Mouse (Mus musculus) kidney, postnatal 36 days (tissue): ENCODE measurements around the gene Dgkg.
A peak's percentile ranks its signal among the peaks of the same experiment; 100 is the strongest.

Experiments used
- DNase-seq, 2 experiments: peaks; one replicate each; pipeline ENCODE4 v3.0.0; 2021 to 2022; ENCODE audit warnings: mixed read lengths in 2 of 2

Dgkg gene

GRCm38 (mm10) chr16:22589619-22590018, 67.4 kb downstream of the Dgkg start:
- DNase-seq, result no peak

- no peak for DNase-seq
Measured at GRCm38 (mm10) chr16:22586151-22586836, 70.7 kb downstream of the Dgkg start.

- DNase-seq, result no peak
Measured at GRCm38 (mm10) chr16:22585523-22585922, 71.5 kb downstream of the Dgkg start.

GRCm38 (mm10) chr16:22583401-22583800, 73.6 kb downstream of the Dgkg start:
- peak; percentile 23 to 62 for DNase-seq

- DNase-seq, result no peak
Measured at GRCm38 (mm10) chr16:22582173-22582929, 74.7 kb downstream of the Dgkg start.

- no peak for DNase-seq
Measured at GRCm38 (mm10) chr16:22580103-22580502, 76.9 kb downstream of the Dgkg start.

- no peak for DNase-seq
Measured at GRCm38 (mm10) chr16:22578883-22579282, 78.1 kb downstream of the Dgkg start.

- DNase-seq, result peak in 1 of 2 experiments; percentile 28
Measured at GRCm38 (mm10) chr16:22577656-22578055, 79.4 kb downstream of the Dgkg start.

GRCm38 (mm10) chr16:22574164-22574563, 82.9 kb downstream of the Dgkg start:
- no peak for DNase-seq

GRCm38 (mm10) chr16:22572641-22573341, 84.2 kb downstream of the Dgkg start:
- DNase-seq, result peak in 1 of 2 experiments; percentile 23

- DNase-seq, result no peak
Measured at GRCm38 (mm10) chr16:22564907-22565272, 92.1 kb downstream of the Dgkg start.

GRCm38 (mm10) chr16:22564259-22564906, 92.6 kb downstream of the Dgkg start:
- peak; percentile 73 to 88 for DNase-seq

- DNase-seq, result no peak
Measured at GRCm38 (mm10) chr16:22563594-22563993, 93.4 kb downstream of the Dgkg start.

- DNase-seq, result peak in 1 of 2 experiments; percentile 66
Measured at GRCm38 (mm10) chr16:22554996-22555395, 102.0 kb downstream of the Dgkg start.

GRCm38 (mm10) chr16:22552351-22552750, 104.7 kb downstream of the Dgkg start:
- DNase-seq, result no peak

GRCm38 (mm10) chr16:22551231-22552000, 105.6 kb downstream of the Dgkg start:
- DNase-seq, result peak; percentile 59 to 79

- DNase-seq, result peak in 1 of 2 experiments; percentile 36
Measured at GRCm38 (mm10) chr16:22549346-22549745, 107.7 kb downstream of the Dgkg start.

- peak; percentile 89 to 92 for DNase-seq
Measured at GRCm38 (mm10) chr16:22548167-22549080, 108.6 kb downstream of the Dgkg start.

GRCm38 (mm10) chr16:22547741-22548140, 109.3 kb downstream of the Dgkg start:
- DNase-seq, result no peak

GRCm38 (mm10) chr16:22545799-22546198, 111.2 kb downstream of the Dgkg start:
- no peak for DNase-seq

- DNase-seq, result peak in 1 of 2 experiments; percentile 11
Measured at GRCm38 (mm10) chr16:22545016-22545561, 111.9 kb downstream of the Dgkg start.
